Mouse (Mus musculus) right cerebral cortex, postnatal 10 days (tissue): ENCODE results near the gene 1700016H13Rik.

Experiments
- DNase-seq, 2 experiments: peaks; one replicate each; pipeline ENCODE4 v3.0.0; 2021; ENCODE audit warnings: low spot score in 2 of 2

Gene 1700016H13Rik

DNA sequence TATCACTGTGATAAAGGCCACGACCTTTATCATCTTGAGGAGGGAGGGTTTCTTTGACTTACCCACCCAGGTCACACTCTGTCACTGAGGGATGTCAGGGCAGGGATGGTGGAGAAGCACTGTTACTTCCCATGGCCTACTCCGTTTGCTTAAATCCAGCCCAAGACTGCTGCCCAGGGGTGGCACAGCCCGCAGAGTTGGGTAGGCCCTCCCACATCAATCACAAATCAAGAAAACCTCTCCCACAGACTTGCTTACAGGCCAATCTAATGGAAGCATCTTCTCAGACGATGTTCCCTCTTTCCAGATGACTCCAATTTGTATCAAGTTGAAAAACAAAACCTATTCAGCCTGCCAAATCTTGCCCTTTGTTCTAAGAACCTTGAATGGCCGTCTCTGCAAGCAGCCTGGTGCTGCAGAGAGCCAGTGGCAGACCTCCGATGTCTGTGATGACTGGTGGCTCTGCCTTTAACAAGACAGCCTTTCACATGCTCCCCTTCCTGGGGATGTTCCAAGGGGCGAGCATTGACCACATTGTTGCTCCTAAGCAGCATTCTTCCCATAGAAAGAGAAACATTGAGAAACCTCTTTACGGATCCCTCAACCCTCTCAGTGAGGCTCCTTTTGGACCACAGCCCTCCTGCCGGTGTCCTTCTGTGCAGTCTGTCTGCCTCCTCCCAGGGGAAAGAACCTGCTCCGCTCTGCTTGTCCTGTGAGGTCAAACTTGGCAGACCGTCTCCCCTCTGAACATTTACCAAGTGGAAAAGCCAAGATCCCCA, 52.5 kb downstream of the 1700016H13Rik start:
- DNase-seq = no peak

GRCm38 (mm10) chr5:103598881-103599280, 56.9 kb downstream of the 1700016H13Rik start:
- DNase-seq = no peak

DNA sequence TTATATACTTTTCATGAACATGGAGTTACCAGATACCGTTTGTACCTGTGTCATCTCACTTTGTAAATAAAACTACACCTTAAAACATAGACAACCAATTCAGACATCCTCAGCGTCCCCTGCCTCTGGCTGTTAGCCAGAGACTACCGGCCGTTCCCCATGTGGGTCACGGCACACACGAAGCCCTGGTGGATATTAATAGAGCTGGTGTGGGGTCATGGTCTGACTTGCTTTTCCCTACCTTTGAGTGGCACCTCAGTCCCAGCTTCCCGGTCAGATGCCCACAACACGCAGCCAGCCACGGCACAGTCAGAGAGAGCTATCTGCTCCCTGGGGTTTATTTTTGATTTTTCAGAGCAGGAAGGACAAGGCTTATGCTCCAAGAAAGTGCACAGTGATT, 57.5 kb downstream of the 1700016H13Rik start:
- no peak for DNase-seq
